Comparison of ENCODE assay signal across 9 mouse cellular contexts in genomic region chr14:36212830-36213229, GRCm38 (mm10).
DNase-seq lines count a peak whose midpoint lies in the region; ATAC-seq and TF ChIP-seq lines count a peak whose summit lies in the region.
"Had no signal": no experiment of that assay in that cellular context is flagged by ENCODE, and none has a peak within 500 bp of the region (broad histone marks: within the 10 kb centered on the region; RNA-seq: fewer than 3 reads in every experiment).

No protein-coding gene starts in this region.

- no peaks in the 10 kb centered on the region for H3K36me3 ChIP-seq in heart, embryonic 12.5 days
- H3K36me3 ChIP-seq in ES-E14 (ENCODE audit: control insufficient read depth, insufficient read depth, low read length, poor library complexity, severe bottlenecking): no peaks in the 10 kb centered on the region
- H3K36me3 ChIP-seq in forebrain, embryonic 16.5 days (ENCODE audit: control insufficient read depth, insufficient read depth): no peaks in the 10 kb centered on the region
- H3K36me3 ChIP-seq: liver, embryonic 15.5 days had no signal

- in situ Hi-C loops in ES-E14 (cut with MboI; ENCODE audit: low sequenced_read_pairs in 2 of 2, unreplicated experiment in 2 of 2): no loop called here

- no peak overlapping the region for H3K4me2 ChIP-seq in heart, embryonic 12.5 days
- no peak overlapping the region for H3K4me2 ChIP-seq in forebrain, embryonic 16.5 days (ENCODE audit: low read length)
- H3K4me2 ChIP-seq: liver, embryonic 15.5 days had no signal

- ATAC-seq in heart, embryonic 12.5 days (ENCODE audit: insufficient number of reproducible peaks, low FRiP score): no peak
- ATAC-seq in forebrain, embryonic 16.5 days: peak; percentile 58; the same call in 1 of the 2 replicates
- ATAC-seq in monocyte, adult 5-6 weeks (replicated peaks; ENCODE audit: insufficient number of reproducible peaks, low FRiP score, low TSS enrichment, poor library complexity, severe bottlenecking): peak; percentile 75

- no peaks in the 10 kb centered on the region for H3K27me3 ChIP-seq in heart, embryonic 12.5 days (replicated peaks)
- H3K27me3 ChIP-seq in forebrain, embryonic 16.5 days (replicated peaks; ENCODE audit: control insufficient read depth, insufficient read depth, low read length): no peaks in the 10 kb centered on the region
- H3K27me3 ChIP-seq: liver, embryonic 15.5 days had no signal

- no peak overlapping the region for H3K9ac ChIP-seq in heart, embryonic 12.5 days
- no peak overlapping the region for H3K9ac ChIP-seq in ES-E14 (ENCODE audit: insufficient read depth, low read depth, low read length, poor library complexity, severe bottlenecking)
- no peak overlapping the region for H3K9ac ChIP-seq in forebrain, embryonic 16.5 days (replicated peaks; ENCODE audit: low read depth, low read length)
- H3K9ac ChIP-seq: liver, embryonic 15.5 days had no signal

- no peak overlapping the region for H3K27ac ChIP-seq in heart, embryonic 12.5 days (ENCODE audit: poor library complexity, severe bottlenecking)
- H3K27ac ChIP-seq in ES-E14 (ENCODE audit: insufficient read depth, low read depth, low read length, poor library complexity, severe bottlenecking): no peak overlapping the region
- no peak overlapping the region for H3K27ac ChIP-seq in forebrain, embryonic 16.5 days (ENCODE audit: low read length)
- H3K27ac ChIP-seq: liver, embryonic 15.5 days had no signal

- 36% methylated on average over 4 of the region's 4 CpGs for WGBS in heart, embryonic 12.5 days
- 36% methylated on average over 4 of the region's 4 CpGs for WGBS in forebrain, embryonic 16.5 days

- DNase-seq in heart, postnatal 14 days: peak; percentile 16 to 49
- DNase-seq in ES-E14 (ENCODE audit: low read depth, low spot score): peak; percentile 42
- DNase-seq in cerebellum, adult 11-12 months: peak; percentile 8
- DNase-seq in layer of hippocampus, postnatal 14 days (ENCODE audit: low spot score in 2 of 2): peak; percentile 71 to 84
- no peak for DNase-seq in spleen, adult 12 weeks (ENCODE audit: low spot score)

- intact Hi-C loops in heart, postnatal 14 days (cut with DNase I): loop anchor here (5.0 kb wide), 1 partner anchor 1401 kb away; no protein-coding TSS in a partner anchor

- no peak overlapping the region for H3K4me3 ChIP-seq in heart, embryonic 12.5 days
- no peak overlapping the region for H3K4me3 ChIP-seq in ES-E14 (ENCODE audit: insufficient read depth in 1 of 2, low read depth in 1 of 2, low read length in 2 of 2, poor library complexity in 1 of 2, severe bottlenecking in 1 of 2)
- no peak overlapping the region for H3K4me3 ChIP-seq in forebrain, embryonic 16.5 days (replicated peaks; ENCODE audit: low read length)
- H3K4me3 ChIP-seq: liver, embryonic 15.5 days had no signal

- no peaks in the 10 kb centered on the region for H3K4me1 ChIP-seq in heart, embryonic 12.5 days (replicated peaks)
- no peaks in the 10 kb centered on the region for H3K4me1 ChIP-seq in ES-E14 (ENCODE audit: control insufficient read depth in 2 of 2, insufficient read depth in 2 of 2, low read length in 2 of 2, poor library complexity in 1 of 2)
- H3K4me1 ChIP-seq in forebrain, embryonic 16.5 days (replicated peaks; ENCODE audit: control insufficient read depth, insufficient read depth, low read length): no peaks in the 10 kb centered on the region
- H3K4me1 ChIP-seq: liver, embryonic 15.5 days had no signal

- no peaks in the 10 kb centered on the region for H3K9me3 ChIP-seq in heart, embryonic 12.5 days (replicated peaks)
- no peaks in the 10 kb centered on the region for H3K9me3 ChIP-seq in ES-E14 (ENCODE audit: control insufficient read depth, insufficient read depth, low read depth, low read length)
- no peaks in the 10 kb centered on the region for H3K9me3 ChIP-seq in forebrain, embryonic 16.5 days (ENCODE audit: control insufficient read depth, low read length)
- H3K9me3 ChIP-seq: liver, embryonic 15.5 days had no signal

TF ChIP-seq in ES-E14, 5 proteins besides CTCF, POLR2A, EP300 and RAD21:
- TF ChIP-seq CHD2 (IDR thresholded peaks at IDR 0.05; ENCODE audit: low read depth, low read length) (no peak), MAFK (IDR thresholded peaks at IDR 0.05; ENCODE audit: insufficient read depth, low read depth, low read length) (no peak), ZNF384 (IDR thresholded peaks at IDR 0.05; ENCODE audit: low read depth, low read length) (no peak), HCFC1 (IDR thresholded peaks at IDR 0.05; ENCODE audit: borderline replicate concordance, insufficient read depth, low read length) (no peak), ZC3H11A (IDR thresholded peaks at IDR 0.05; ENCODE audit: borderline replicate concordance, low read depth, low read length) (peak; percentile 53; the same call in 1 of the 2 replicates)
